Mouse (Mus musculus): Measurements from ENCODE around the gene BC035947. TPM values are rescaled to one million over a fixed set of nuclear protein-coding genes. Genes with fewer than 3 reads are reported as not detected.
"Not testable (repeated sequence)": the region's sequence is repeated elsewhere in the genome, so short reads cannot be mapped to it uniquely, and the experiment has no call there.

The BC035947 gene
- polyA plus RNA-seq, 1 experiment from 2014 or later, result 0.30 TPM

GRCm38 (mm10) chr1:78512756-78513155 lies 798 bp upstream of the BC035947 start:
- Histone ChIP-seq H3K9ac (ENCODE audit: low read length) (no peak overlapping the region), H3K27me3 (ENCODE audit: control insufficient read depth, insufficient read depth, low read length) (no peaks in the 10 kb centered on the region), H3K27ac (ENCODE audit: low read depth, low read length) (no peak overlapping the region), H3K36me3 (ENCODE audit: control insufficient read depth, insufficient read depth, low read length) (no peaks in the 10 kb centered on the region), H3K4me2 (no peak overlapping the region), H3K4me1 (ENCODE audit: control insufficient read depth, insufficient read depth, low read length) (no peaks in the 10 kb centered on the region), H3K9me3 (ENCODE audit: control insufficient read depth, low read length) (no peaks in the 10 kb centered on the region), H3K4me3 (ENCODE audit: low read depth, low read length) (no peak overlapping the region)
- DNase-seq (ENCODE audit: low spot score, missing footprints) (no peak), ATAC-seq (ENCODE audit: low FRiP score) (no peak)
- WGBS, result 85% methylated on average over 8 of the region's 8 CpGs

- ATAC-seq (ENCODE audit: low FRiP score), result no peak
- Histone ChIP-seq H3K9me3 (ENCODE audit: control insufficient read depth, low read length) (no peaks in the 10 kb centered on the region), H3K9ac (ENCODE audit: low read length) (peak within 1 kb of the TSS; percentile 59), H3K4me2 (peak within 1 kb of the TSS; percentile 57), H3K27me3 (ENCODE audit: control insufficient read depth, insufficient read depth, low read length) (no peaks in the 10 kb centered on the region), H3K4me1 (ENCODE audit: control insufficient read depth, insufficient read depth, low read length) (no peaks in the 10 kb centered on the region), H3K4me3 (ENCODE audit: low read depth, low read length) (peak within 1 kb of the TSS; percentile 25), H3K27ac (ENCODE audit: low read depth, low read length) (no peak within 1 kb of the TSS), H3K36me3 (ENCODE audit: control insufficient read depth, insufficient read depth, low read length) (no peaks in the 10 kb centered on the region)
- DNase-seq (ENCODE audit: low spot score, missing footprints), result no peak
- 67% methylated on average over 5 of the region's 5 CpGs for WGBS
Measured at GRCm38 (mm10) chr1:78510862-78511261, 1.1 kb downstream of the BC035947 start, which contains the start of gene Mogat1. Mogat1 (plus strand) TSS chr1:78510991.

- Histone ChIP-seq H3K9me3 (ENCODE audit: control insufficient read depth, low read length) (no peaks in the 10 kb centered on the region), H3K4me3 (ENCODE audit: low read depth, low read length) (no peak overlapping the region), H3K36me3 (ENCODE audit: control insufficient read depth, insufficient read depth, low read length) (no peaks in the 10 kb centered on the region), H3K27me3 (ENCODE audit: control insufficient read depth, insufficient read depth, low read length) (no peaks in the 10 kb centered on the region), H3K27ac (ENCODE audit: low read depth, low read length) (no peak overlapping the region), H3K4me2 (no peak overlapping the region), H3K9ac (ENCODE audit: low read length) (no peak overlapping the region), H3K4me1 (ENCODE audit: control insufficient read depth, insufficient read depth, low read length) (no peaks in the 10 kb centered on the region)
- WGBS, result 70% methylated on average over 1 of the region's 1 CpGs
- DNase-seq (ENCODE audit: low spot score, missing footprints) (no peak), ATAC-seq (ENCODE audit: low FRiP score) (no peak)
Measured at GRCm38 (mm10) chr1:78507137-78507536, 4.8 kb downstream of the BC035947 start.

- 95% methylated on average over 6 of the region's 6 CpGs for WGBS
- H3K9me3 ChIP-seq (ENCODE audit: control insufficient read depth, low read length), result no peaks in the 10 kb centered on the region
Measured at GRCm38 (mm10) chr1:78502527-78502926, 9.4 kb downstream of the BC035947 start.

GRCm38 (mm10) chr1:78501856-78502255 lies 10.1 kb downstream of the BC035947 start:
- H3K4me2 ChIP-seq; H3K27me3 ChIP-seq (ENCODE audit: control insufficient read depth, insufficient read depth, low read length); ATAC-seq (ENCODE audit: low FRiP score); H3K4me3 ChIP-seq (ENCODE audit: low read depth, low read length); H3K36me3 ChIP-seq (ENCODE audit: control insufficient read depth, insufficient read depth, low read length); DNase-seq (ENCODE audit: low spot score, missing footprints); H3K4me1 ChIP-seq (ENCODE audit: control insufficient read depth, insufficient read depth, low read length); H3K9me3 ChIP-seq (ENCODE audit: control insufficient read depth, low read length); H3K27ac ChIP-seq (ENCODE audit: low read depth, low read length); H3K9ac ChIP-seq (ENCODE audit: low read length): not testable (repeated sequence)
- WGBS, result 92% methylated on average over 12 of the region's 12 CpGs

More at GRCm38 (mm10) chr1:78502527-78502926, 9.4 kb downstream of the BC035947 start:
- no peak overlapping the region for H3K9ac ChIP-seq (ENCODE audit: low read length)
- no peak overlapping the region for H3K4me2 ChIP-seq
- H3K27me3 ChIP-seq (ENCODE audit: control insufficient read depth, insufficient read depth, low read length), result no peaks in the 10 kb centered on the region
- H3K27ac ChIP-seq (ENCODE audit: low read depth, low read length), result no peak overlapping the region
- no peaks in the 10 kb centered on the region for H3K36me3 ChIP-seq (ENCODE audit: control insufficient read depth, insufficient read depth, low read length)
- DNase-seq (ENCODE audit: low spot score, missing footprints) (no peak), ATAC-seq (ENCODE audit: low FRiP score) (no peak)
- H3K4me1 ChIP-seq (ENCODE audit: control insufficient read depth, insufficient read depth, low read length), result no peaks in the 10 kb centered on the region
- no peak overlapping the region for H3K4me3 ChIP-seq (ENCODE audit: low read depth, low read length)

GRCm38 (mm10) chr1:78501036-78501435 lies 10.9 kb downstream of the BC035947 start:
- H3K4me2 ChIP-seq, result no peak overlapping the region
- no peak overlapping the region for H3K27ac ChIP-seq (ENCODE audit: low read depth, low read length)
- H3K27me3 ChIP-seq (ENCODE audit: control insufficient read depth, insufficient read depth, low read length), result no peaks in the 10 kb centered on the region
- 95% methylated on average over 16 of the region's 16 CpGs for WGBS
- DNase-seq (ENCODE audit: low spot score, missing footprints), result peak; percentile 19
- no peak overlapping the region for H3K4me3 ChIP-seq (ENCODE audit: low read depth, low read length)
- no peaks in the 10 kb centered on the region for H3K36me3 ChIP-seq (ENCODE audit: control insufficient read depth, insufficient read depth, low read length)
- no peaks in the 10 kb centered on the region for H3K9me3 ChIP-seq (ENCODE audit: control insufficient read depth, low read length)
- no peak for ATAC-seq (ENCODE audit: low FRiP score)
- H3K9ac ChIP-seq (ENCODE audit: low read length), result no peak overlapping the region
- no peaks in the 10 kb centered on the region for H3K4me1 ChIP-seq (ENCODE audit: control insufficient read depth, insufficient read depth, low read length)

GRCm38 (mm10) chr1:78490143-78490542 lies 21.8 kb downstream of the BC035947 start:
- WGBS, result 76% methylated on average over 1 of the region's 1 CpGs
- Histone ChIP-seq H3K4me3 (ENCODE audit: low read depth, low read length) (no peak overlapping the region), H3K9me3 (ENCODE audit: control insufficient read depth, low read length) (no peaks in the 10 kb centered on the region), H3K4me1 (ENCODE audit: control insufficient read depth, insufficient read depth, low read length) (peaks cover 10% of the 10 kb centered on the region; the same call in 1 of the 2 replicates), H3K27me3 (ENCODE audit: control insufficient read depth, insufficient read depth, low read length) (no peaks in the 10 kb centered on the region), H3K36me3 (ENCODE audit: control insufficient read depth, insufficient read depth, low read length) (no peaks in the 10 kb centered on the region), H3K27ac (ENCODE audit: low read depth, low read length) (no peak overlapping the region), H3K9ac (ENCODE audit: low read length) (no peak overlapping the region), H3K4me2 (no peak overlapping the region)
- DNase-seq (ENCODE audit: low spot score, missing footprints), result no peak
- no peak for ATAC-seq (ENCODE audit: low FRiP score)

GRCm38 (mm10) chr1:78488752-78489492 lies 23.0 kb downstream of the BC035947 start, which contains the start of gene Farsb:
Farsb (minus strand) TSS chr1:78488897.
- no peaks in the 10 kb centered on the region for H3K36me3 ChIP-seq (ENCODE audit: control insufficient read depth, insufficient read depth, low read length)
- WGBS, result under 1% methylated on average over 31 of the region's 31 CpGs
- H3K9me3 ChIP-seq (ENCODE audit: control insufficient read depth, low read length), result no peaks in the 10 kb centered on the region
- H3K4me3 ChIP-seq (ENCODE audit: low read depth, low read length), result peak within 1 kb of the TSS; percentile 81
- ATAC-seq (ENCODE audit: low FRiP score) (peak; percentile 98), DNase-seq (ENCODE audit: low spot score, missing footprints) (peak; percentile 99)
- H3K4me1 ChIP-seq (ENCODE audit: control insufficient read depth, insufficient read depth, low read length), result peaks cover 10% of the 10 kb centered on the region; the same call in 1 of the 2 replicates
- no peak within 1 kb of the TSS for H3K27ac ChIP-seq (ENCODE audit: low read depth, low read length)
- peak within 1 kb of the TSS; percentile 78 for H3K9ac ChIP-seq (ENCODE audit: low read length)
- peak within 1 kb of the TSS; percentile 82 for H3K4me2 ChIP-seq
- H3K27me3 ChIP-seq (ENCODE audit: control insufficient read depth, insufficient read depth, low read length), result no peaks in the 10 kb centered on the region

GRCm38 (mm10) chr1:78488427-78488751 lies 23.6 kb downstream of the BC035947 start:
- no peak; the same call in 1 of the 2 replicates for ATAC-seq (ENCODE audit: low FRiP score)

More at GRCm38 (mm10) chr1:78488427-78488751, 23.6 kb downstream of the BC035947 start:
- no peak overlapping the region for H3K27ac ChIP-seq (ENCODE audit: low read depth, low read length)
- peak overlapping the region; percentile 78 for H3K9ac ChIP-seq (ENCODE audit: low read length)
- H3K9me3 ChIP-seq (ENCODE audit: control insufficient read depth, low read length), result no peaks in the 10 kb centered on the region
- peak overlapping the region; percentile 82 for H3K4me2 ChIP-seq
- 0% methylated on average over 28 of the region's 28 CpGs for WGBS
- DNase-seq (ENCODE audit: low spot score, missing footprints), result no peak
- H3K36me3 ChIP-seq (ENCODE audit: control insufficient read depth, insufficient read depth, low read length), result no peaks in the 10 kb centered on the region
- H3K27me3 ChIP-seq (ENCODE audit: control insufficient read depth, insufficient read depth, low read length), result no peaks in the 10 kb centered on the region
- peaks cover 10% of the 10 kb centered on the region; the same call in 1 of the 2 replicates for H3K4me1 ChIP-seq (ENCODE audit: control insufficient read depth, insufficient read depth, low read length)
- H3K4me3 ChIP-seq (ENCODE audit: low read depth, low read length), result peak overlapping the region; percentile 81

Data from midbrain, embryonic 11.5 days (tissue).